Mouse (Mus musculus) small intestine, adult 2 months (tissue): ENCODE data around the gene Cep170. TPM values are rescaled to one million over a fixed set of nuclear protein-coding genes. Genes with fewer than 3 reads are reported as not detected.

ENCODE experiments used
- H3K27ac ChIP-seq: fragments of 200-500 bp; 2 replicates; pipeline ENCODE4 v1.5.1; 2012; ENCODE audit warnings: low read depth, low read length, control low read depth, inconsistent platforms; ENCODE audit not compliant: insufficient read depth
- H3K27me3 ChIP-seq: fragments of 200-500 bp; 2 replicates; pipeline ENCODE4 v1.6.1; 2012; ENCODE audit warnings: mild to moderate bottlenecking, moderate library complexity, low read length, inconsistent platforms; ENCODE audit not compliant: control insufficient read depth, insufficient read depth
- H3K36me3 ChIP-seq: fragments of 200-500 bp; 2 replicates; pipeline ENCODE4 v1.6.1; 2012; ENCODE audit warnings: mild to moderate bottlenecking, low read length, control low read depth, inconsistent platforms; ENCODE audit not compliant: control insufficient read depth, insufficient read depth
- H3K4me1 ChIP-seq: fragments of 200-500 bp; 2 replicates; pipeline ENCODE4 v1.6.1; 2012; ENCODE audit warnings: low read length, inconsistent platforms, mixed read lengths; ENCODE audit not compliant: control insufficient read depth, insufficient read depth, insufficient read length
- H3K4me3 ChIP-seq: fragments of 200-500 bp; 2 replicates; pipeline ENCODE4 v1.5.1; 2012; ENCODE audit warnings: low read depth, mild to moderate bottlenecking, control low read depth, inconsistent platforms, low read length, moderate library complexity
- CTCF ChIP-seq: fragments of 200-500 bp; IDR thresholded peaks from 2 replicates; pipeline ENCODE4 v1.5.1; 2012; ENCODE audit warnings: low read depth, mild to moderate bottlenecking, control low read depth, inconsistent platforms, low read length, moderate library complexity, mixed read lengths; ENCODE audit not compliant: insufficient replicate concordance, insufficient read length; ENCODE audit errors: extremely low read depth
- POLR2A ChIP-seq: fragments of 200-500 bp; IDR thresholded peaks from 2 replicates; pipeline ENCODE4 v1.6.1; 2012; ENCODE audit warnings: low read depth, mild to moderate bottlenecking, control low read depth, inconsistent platforms, low read length, moderate library complexity
- WGBS: fragments of 180-500 bp; shearing (Covaris S2); methylation state at CpG from one replicate; pipeline ENCODE4 v1.1.7; 2018; 5-methylcytosine and 5-hydroxymethylcytosine counted together
- polyA plus RNA-seq: library from polyadenylated mRNA; depleted of rRNA; stranded (reverse); fragments of >200 nt; gene quantifications from 2 replicates; pipeline ENCODE4 v1.2.3, GENCODE M21; 2012; rRNA removed

Cep170 gene
- polyA plus RNA-seq, result 0.62 and 0.66 TPM in 2 replicates

- Histone ChIP-seq H3K4me1 (peaks cover 12% of the 10 kb centered on the region), H3K4me3 (peak within 1 kb of the TSS; percentile 77), H3K36me3 (no peaks in the 10 kb centered on the region), H3K27ac (peak within 1 kb of the TSS; percentile 91), H3K27me3 (0 out of 2 replicates have a peak, but pooled peaks cover 3% of the 10 kb centered on the region)
- under 1% methylated on average over 28 of the region's 28 CpGs for WGBS
- TF ChIP-seq CTCF, result no peak
- TF ChIP-seq POLR2A, result no peak
These were observed at the start of gene Cep170 for GRCm38 (mm10) chr1:176814036-176814420. Gene Cep170, minus strand, starts transcription at chr1:176814067.

GRCm38 (mm10) chr1:176861981-176862644, 48.2 kb upstream of the Cep170 start:
- Histone ChIP-seq H3K4me3 (no peak overlapping the region), H3K27ac (no peak overlapping the region), H3K4me1 (no peaks in the 10 kb centered on the region), H3K27me3 (no peaks in the 10 kb centered on the region), H3K36me3 (no peaks in the 10 kb centered on the region; the same call in 1 of the 2 replicates)
- TF ChIP-seq POLR2A (no peak), CTCF (no peak)
- WGBS, result 58% methylated on average over 9 of the region's 9 CpGs

GRCm38 (mm10) chr1:176852813-176853590, 39.1 kb upstream of the Cep170 start:
- Histone ChIP-seq H3K27me3 (no peaks in the 10 kb centered on the region), H3K36me3 (peaks cover 6% of the 10 kb centered on the region; the same call in 1 of the 2 replicates), H3K4me1 (no peaks in the 10 kb centered on the region), H3K4me3 (no peak overlapping the region), H3K27ac (no peak overlapping the region)
- TF ChIP-seq CTCF (no peak), POLR2A (no peak)
- 82% methylated on average over 9 of the region's 9 CpGs for WGBS

- TF ChIP-seq POLR2A (no peak), CTCF (no peak)
- 91% methylated on average over 7 of the region's 7 CpGs for WGBS
- H3K27ac ChIP-seq, result no peak overlapping the region
- no peaks in the 10 kb centered on the region for H3K27me3 ChIP-seq
- no peak overlapping the region for H3K4me3 ChIP-seq
- H3K4me1 ChIP-seq, result no peaks in the 10 kb centered on the region
- H3K36me3 ChIP-seq, result peaks cover 7% of the 10 kb centered on the region
These were observed 37.5 kb upstream of the Cep170 start for GRCm38 (mm10) chr1:176851401-176851800.

- 78% methylated on average over 2 of the region's 2 CpGs for WGBS
- H3K4me1 ChIP-seq, result no peaks in the 10 kb centered on the region
- H3K27me3 ChIP-seq, result no peaks in the 10 kb centered on the region
- TF ChIP-seq CTCF (no peak), POLR2A (no peak)
- H3K36me3 ChIP-seq, result peaks cover 8% of the 10 kb centered on the region
- no peak overlapping the region for H3K4me3 ChIP-seq
- no peak overlapping the region for H3K27ac ChIP-seq
These were observed 35.5 kb upstream of the Cep170 start for GRCm38 (mm10) chr1:176849377-176849776.

- Histone ChIP-seq H3K4me3 (no peak overlapping the region), H3K4me1 (no peaks in the 10 kb centered on the region), H3K27me3 (no peaks in the 10 kb centered on the region), H3K27ac (no peak overlapping the region), H3K36me3 (peaks cover 6% of the 10 kb centered on the region)
- 83% methylated on average over 11 of the region's 11 CpGs for WGBS
- TF ChIP-seq CTCF, result no peak
- TF ChIP-seq POLR2A, result no peak
These were observed 34.9 kb upstream of the Cep170 start for GRCm38 (mm10) chr1:176848613-176849290.

- 82% methylated on average over 10 of the region's 10 CpGs for WGBS
- H3K27me3 ChIP-seq, result no peaks in the 10 kb centered on the region
- H3K36me3 ChIP-seq, result peaks cover 6% of the 10 kb centered on the region
- no peak for TF ChIP-seq POLR2A
- no peak for TF ChIP-seq CTCF
- no peak overlapping the region for H3K4me3 ChIP-seq
- H3K4me1 ChIP-seq, result no peaks in the 10 kb centered on the region
- H3K27ac ChIP-seq, result no peak overlapping the region
These were observed 33.4 kb upstream of the Cep170 start for GRCm38 (mm10) chr1:176847118-176847859.
